Mouse (Mus musculus): ENCODE results near the gene Catsperg2. TPM values are rescaled to one million over a fixed set of nuclear protein-coding genes. Genes with fewer than 3 reads are reported as not detected.
"Not testable (repeated sequence)": the region's sequence is repeated elsewhere in the genome, so short reads cannot be mapped to it uniquely, and the experiment has no call there.

Catsperg2 gene
- polyA plus RNA-seq, 1 experiment from 2014 or later = not detected

GRCm38 (mm10) chr7:29760476-29760875 is 33.6 kb upstream of the Catsperg2 start:
- ATAC-seq (replicated peaks; ENCODE audit: insufficient number of reproducible peaks, low FRiP score, low TSS enrichment) = no peak
- H3K9me3 ChIP-seq (replicated peaks; ENCODE audit: control insufficient read depth, low read length) = no peaks in the 10 kb centered on the region
- H3K27ac ChIP-seq (ENCODE audit: low read depth, low read length) = no peak overlapping the region
- H3K36me3 ChIP-seq (ENCODE audit: control insufficient read depth, insufficient read depth, low read length) = no peaks in the 10 kb centered on the region
- H3K4me1 ChIP-seq (ENCODE audit: control insufficient read depth, insufficient read depth, low read length) = no peaks in the 10 kb centered on the region
- H3K4me2 ChIP-seq = no peak overlapping the region
- H3K9ac ChIP-seq (ENCODE audit: low read depth, low read length) = no peak overlapping the region
- no peak overlapping the region for H3K4me3 ChIP-seq (ENCODE audit: low read depth, low read length)
- 84% methylated on average over 5 of the region's 5 CpGs for WGBS (ENCODE audit: insufficient replicate concordance)
- H3K27me3 ChIP-seq (ENCODE audit: control insufficient read depth, insufficient read depth, low read length) = no peaks in the 10 kb centered on the region

DNA sequence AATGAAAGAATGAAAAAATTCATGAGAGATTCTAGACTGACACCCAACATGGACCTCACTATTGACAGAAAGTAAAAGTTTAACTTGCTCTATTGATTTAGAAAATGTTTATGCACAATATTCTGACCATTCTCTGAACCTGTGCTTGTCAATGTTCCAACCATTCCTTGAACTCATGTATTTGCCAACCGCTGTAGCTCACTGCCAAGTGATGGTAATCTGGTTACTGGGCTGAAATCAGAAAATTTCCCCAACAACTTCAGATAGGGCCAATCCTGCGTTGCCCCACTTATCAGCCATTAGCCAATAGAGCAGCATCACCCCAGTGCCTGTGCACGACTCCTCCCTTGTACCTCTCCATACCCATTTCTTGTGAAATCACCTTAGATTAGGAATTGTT is 15.4 kb upstream of the Catsperg2 start:
- WGBS (ENCODE audit: insufficient replicate concordance) = 73% methylated on average over 3 of the region's 3 CpGs
- Histone ChIP-seq H3K4me2 (no peak overlapping the region), H3K9me3 (replicated peaks; ENCODE audit: control insufficient read depth, low read length) (no peaks in the 10 kb centered on the region), H3K4me3 (ENCODE audit: low read depth, low read length) (no peak overlapping the region), H3K9ac (ENCODE audit: low read depth, low read length) (no peak overlapping the region), H3K36me3 (ENCODE audit: control insufficient read depth, insufficient read depth, low read length) (no peaks in the 10 kb centered on the region), H3K27ac (ENCODE audit: low read depth, low read length) (no peak overlapping the region), H3K4me1 (ENCODE audit: control insufficient read depth, insufficient read depth, low read length) (no peaks in the 10 kb centered on the region), H3K27me3 (ENCODE audit: control insufficient read depth, insufficient read depth, low read length) (no peaks in the 10 kb centered on the region)
- no peak for ATAC-seq (replicated peaks; ENCODE audit: insufficient number of reproducible peaks, low FRiP score, low TSS enrichment)

DNA sequence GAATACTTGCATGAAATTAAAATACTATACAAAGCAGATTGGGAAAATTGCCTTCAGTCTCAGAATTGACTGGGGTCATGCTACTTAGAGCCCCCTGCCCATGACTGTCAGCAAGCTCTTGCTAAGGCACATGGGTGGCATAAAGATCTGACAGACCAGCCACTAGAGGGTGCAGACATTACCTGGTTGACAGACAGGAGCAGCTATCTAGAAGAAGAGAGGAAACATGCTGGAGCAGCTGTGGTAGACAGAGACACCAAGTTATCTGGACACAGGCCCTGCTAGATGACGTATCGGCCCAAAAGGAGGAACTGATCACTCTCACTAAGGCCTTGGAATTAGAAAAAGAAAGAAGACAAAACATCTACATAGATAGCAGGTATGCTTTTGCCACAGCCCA is 1.2 kb upstream of the Catsperg2 start:
- no peak overlapping the region for H3K4me2 ChIP-seq
- 70% methylated on average over 2 of the region's 2 CpGs for WGBS (ENCODE audit: insufficient replicate concordance)
- H3K4me3 ChIP-seq (ENCODE audit: low read depth, low read length) = no peak overlapping the region
- no peaks in the 10 kb centered on the region for H3K36me3 ChIP-seq (ENCODE audit: control insufficient read depth, insufficient read depth, low read length)
- ATAC-seq (replicated peaks; ENCODE audit: insufficient number of reproducible peaks, low FRiP score, low TSS enrichment) = no peak
- no peaks in the 10 kb centered on the region for H3K4me1 ChIP-seq (ENCODE audit: control insufficient read depth, insufficient read depth, low read length)
- H3K9me3 ChIP-seq (replicated peaks; ENCODE audit: control insufficient read depth, low read length) = 0 out of 2 replicates have a peak, but pooled peaks cover 4% of the 10 kb centered on the region
- no peak overlapping the region for H3K9ac ChIP-seq (ENCODE audit: low read depth, low read length)
- H3K27ac ChIP-seq (ENCODE audit: low read depth, low read length) = no peak overlapping the region
- H3K27me3 ChIP-seq (ENCODE audit: control insufficient read depth, insufficient read depth, low read length) = no peaks in the 10 kb centered on the region

GRCm38 (mm10) chr7:29725461-29726142 is 1.2 kb downstream of the Catsperg2 start:
- 18% methylated on average over 16 of the region's 17 CpGs for WGBS (ENCODE audit: insufficient replicate concordance)

GRCm38 (mm10) chr7:29708891-29709290 is 17.9 kb downstream of the Catsperg2 start:
- H3K4me3 ChIP-seq (ENCODE audit: low read depth, low read length); H3K27ac ChIP-seq (ENCODE audit: low read depth, low read length); H3K9ac ChIP-seq (ENCODE audit: low read depth, low read length); ATAC-seq (replicated peaks; ENCODE audit: insufficient number of reproducible peaks, low FRiP score, low TSS enrichment); H3K27me3 ChIP-seq (ENCODE audit: control insufficient read depth, insufficient read depth, low read length); H3K4me2 ChIP-seq; H3K9me3 ChIP-seq (replicated peaks; ENCODE audit: control insufficient read depth, low read length); H3K36me3 ChIP-seq (ENCODE audit: control insufficient read depth, insufficient read depth, low read length); H3K4me1 ChIP-seq (ENCODE audit: control insufficient read depth, insufficient read depth, low read length): not testable (repeated sequence)
- 76% methylated on average over 2 of the region's 2 CpGs for WGBS (ENCODE audit: insufficient replicate concordance)

More at GRCm38 (mm10) chr7:29725461-29726142, 1.2 kb downstream of the Catsperg2 start:
- H3K4me2 ChIP-seq = peak overlapping the region; percentile 1
- H3K27me3 ChIP-seq (ENCODE audit: control insufficient read depth, insufficient read depth, low read length); H3K9me3 ChIP-seq (replicated peaks; ENCODE audit: control insufficient read depth, low read length); H3K9ac ChIP-seq (ENCODE audit: low read depth, low read length); H3K4me3 ChIP-seq (ENCODE audit: low read depth, low read length); H3K4me1 ChIP-seq (ENCODE audit: control insufficient read depth, insufficient read depth, low read length); H3K27ac ChIP-seq (ENCODE audit: low read depth, low read length); H3K36me3 ChIP-seq (ENCODE audit: control insufficient read depth, insufficient read depth, low read length): not testable (repeated sequence)
- ATAC-seq (replicated peaks; ENCODE audit: insufficient number of reproducible peaks, low FRiP score, low TSS enrichment) = 0 out of 2 replicates have a peak, but pooled peaks have one; percentile 39

DNA sequence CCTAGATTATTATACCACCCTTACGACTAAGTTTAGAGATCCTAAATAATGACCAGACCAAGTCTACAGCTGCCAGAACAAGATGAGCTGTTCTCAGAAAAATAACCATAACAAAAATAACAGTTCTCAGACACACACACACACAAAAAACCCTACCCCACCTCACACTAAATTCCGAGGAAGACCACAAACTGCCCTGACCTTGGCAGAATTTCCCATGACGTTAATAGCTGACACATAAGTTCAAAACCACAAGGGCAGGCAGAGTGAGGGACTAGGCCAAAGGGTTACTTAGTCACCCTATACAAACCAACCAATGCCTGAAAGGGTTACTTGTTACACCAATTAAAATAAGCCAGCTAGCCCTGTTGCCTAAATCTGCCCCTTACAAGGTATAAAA is 31.6 kb downstream of the Catsperg2 start:
- WGBS (ENCODE audit: insufficient replicate concordance) = 78% methylated on average over 3 of the region's 3 CpGs
- H3K4me1 ChIP-seq (ENCODE audit: control insufficient read depth, insufficient read depth, low read length); H3K4me3 ChIP-seq (ENCODE audit: low read depth, low read length); H3K9me3 ChIP-seq (replicated peaks; ENCODE audit: control insufficient read depth, low read length); H3K27ac ChIP-seq (ENCODE audit: low read depth, low read length); H3K4me2 ChIP-seq; H3K9ac ChIP-seq (ENCODE audit: low read depth, low read length); H3K36me3 ChIP-seq (ENCODE audit: control insufficient read depth, insufficient read depth, low read length); H3K27me3 ChIP-seq (ENCODE audit: control insufficient read depth, insufficient read depth, low read length); ATAC-seq (replicated peaks; ENCODE audit: insufficient number of reproducible peaks, low FRiP score, low TSS enrichment): not testable (repeated sequence)

GRCm38 (mm10) chr7:29681868-29682267 is 45.0 kb downstream of the Catsperg2 start:
- H3K27me3 ChIP-seq (ENCODE audit: control insufficient read depth, insufficient read depth, low read length) = no peaks in the 10 kb centered on the region
- no peak for ATAC-seq (replicated peaks; ENCODE audit: insufficient number of reproducible peaks, low FRiP score, low TSS enrichment)
- WGBS (ENCODE audit: insufficient replicate concordance) = 59% methylated on average over 3 of the region's 3 CpGs
- H3K9me3 ChIP-seq (replicated peaks; ENCODE audit: control insufficient read depth, low read length) = peaks cover 7% of the 10 kb centered on the region
- H3K27ac ChIP-seq (ENCODE audit: low read depth, low read length) = no peak overlapping the region
- H3K9ac ChIP-seq (ENCODE audit: low read depth, low read length) = no peak overlapping the region
- H3K4me2 ChIP-seq = no peak overlapping the region
- H3K4me1 ChIP-seq (ENCODE audit: control insufficient read depth, insufficient read depth, low read length) = no peaks in the 10 kb centered on the region
- H3K4me3 ChIP-seq (ENCODE audit: low read depth, low read length) = no peak overlapping the region
- no peaks in the 10 kb centered on the region for H3K36me3 ChIP-seq (ENCODE audit: control insufficient read depth, insufficient read depth, low read length)

MicroRNA genes within 50 kb of the gene (microRNA counts, 519-probe panel; counts per million panel counts)
- microRNA mmu-miR-1964 = 32.2 counts per million

Small RNA genes lying within 50 kb of the gene (microRNA-seq; reads per million reads assigned to microRNA genes)
- gene Mir1964 (ENCODE audit: borderline number of aligned reads) = 4.3 reads per million, percentile 36 among the genes with 10 or more reads in this experiment

Other genes with a start within 250 kb of the Catsperg2 start
- gene Sipa1l3, start 208.4 kb downstream of the Catsperg2 start, polyA plus RNA-seq (2014; fragmentation: Nextera tagmentation; extraction: Ambion mirVana) = 4.8 and 5.2 TPM in 2 replicates
- gene Zfp84, start 41.5 kb upstream of the Catsperg2 start, polyA plus RNA-seq (2014; fragmentation: Nextera tagmentation; extraction: Ambion mirVana) = 8.7 and 8.8 TPM in 2 replicates
- gene Zfp30, start 57.0 kb upstream of the Catsperg2 start, polyA plus RNA-seq (2014; fragmentation: Nextera tagmentation; extraction: Ambion mirVana) = 5.3 and 5.6 TPM in 2 replicates
- gene Zfp790, start 89.1 kb upstream of the Catsperg2 start, polyA plus RNA-seq (2014; fragmentation: Nextera tagmentation; extraction: Ambion mirVana) = 8.9 and 13.3 TPM in 2 replicates
- gene Zfp940, start 126.6 kb upstream of the Catsperg2 start, polyA plus RNA-seq (2014; fragmentation: Nextera tagmentation; extraction: Ambion mirVana) = 2.8 and 4.7 TPM in 2 replicates
- 3.8 and 4.1 TPM in 2 replicates for gene Zfp420, start 132.9 kb upstream of the Catsperg2 start, polyA plus RNA-seq (2014; fragmentation: Nextera tagmentation; extraction: Ambion mirVana)
- 9.3 and 9.4 TPM in 2 replicates for gene Zfp27, start 179.5 kb upstream of the Catsperg2 start, polyA plus RNA-seq (2014; fragmentation: Nextera tagmentation; extraction: Ambion mirVana)
- 4.1 and 6.2 TPM in 2 replicates for gene Zfp383, start 181.2 kb upstream of the Catsperg2 start, polyA plus RNA-seq (2014; fragmentation: Nextera tagmentation; extraction: Ambion mirVana)
- gene Zfp74, start 227.1 kb upstream of the Catsperg2 start, polyA plus RNA-seq (2014; fragmentation: Nextera tagmentation; extraction: Ambion mirVana) = 7.0 and 10.0 TPM in 2 replicates

Data from heart, embryonic 11.5 days (tissue).